Mouse (Mus musculus) erythroblast, embryonic 14.5 days (primary cell): ENCODE measurements around the gene Gpr146. TPM values are rescaled to one million over a fixed set of nuclear protein-coding genes. Genes with fewer than 3 reads are reported as not detected.

Experiments used
- H3K27me3 ChIP-seq: 2 replicates; pipeline ENCODE4 v1.6.1; 2012; ENCODE audit warnings: inconsistent platforms; ENCODE audit not compliant: control insufficient read depth
- H3K36me3 ChIP-seq: 2 replicates; pipeline ENCODE4 v1.6.1; 2012; ENCODE audit warnings: mild to moderate bottlenecking, inconsistent platforms; ENCODE audit not compliant: control insufficient read depth
- H3K4me1 ChIP-seq: 2 replicates; pipeline ENCODE4 v1.6.1; 2012; ENCODE audit warnings: inconsistent platforms; ENCODE audit not compliant: control insufficient read depth
- H3K4me3 ChIP-seq: replicated peaks from 2 replicates; pipeline ENCODE3; 2012; ENCODE audit warnings: moderate library complexity, mild to moderate bottlenecking, inconsistent platforms
- H3K9me3 ChIP-seq: 2 replicates; pipeline ENCODE4 v1.6.1; 2012; ENCODE audit warnings: low read length, inconsistent platforms, mixed read lengths; ENCODE audit not compliant: control insufficient read depth
- GATA1 ChIP-seq: IDR thresholded peaks from 2 replicates; pipeline ENCODE4 v1.6.1; 2012; ENCODE audit warnings: low read length, inconsistent platforms, mixed read lengths
- TAL1 ChIP-seq: IDR thresholded peaks from 3 replicates; pipeline ENCODE4 v1.6.1; 2012; ENCODE audit warnings: low read length, inconsistent platforms, mixed read lengths
- polyA plus RNA-seq: library from polyadenylated mRNA; stranded (reverse); fragments of >175 nt; gene quantifications from 2 replicates; pipeline ENCODE4 v1.2.3, GENCODE M21; 2012

The Gpr146 gene
- polyA plus RNA-seq, 1 experiment, result 8.1 TPM

- Histone ChIP-seq H3K4me3 (no peak overlapping the region), H3K9me3 (peaks cover 5% of the 10 kb centered on the region; the same call in 1 of the 2 replicates), H3K27me3 (no peaks in the 10 kb centered on the region), H3K36me3 (peaks cover 11% of the 10 kb centered on the region), H3K4me1 (no peaks in the 10 kb centered on the region)
- no peak for TF ChIP-seq TAL1
- no peak for TF ChIP-seq GATA1
These were observed 36.0 kb downstream of the Gpr146 start for GRCm38 (mm10) chr5:139413545-139413944.

DNA sequence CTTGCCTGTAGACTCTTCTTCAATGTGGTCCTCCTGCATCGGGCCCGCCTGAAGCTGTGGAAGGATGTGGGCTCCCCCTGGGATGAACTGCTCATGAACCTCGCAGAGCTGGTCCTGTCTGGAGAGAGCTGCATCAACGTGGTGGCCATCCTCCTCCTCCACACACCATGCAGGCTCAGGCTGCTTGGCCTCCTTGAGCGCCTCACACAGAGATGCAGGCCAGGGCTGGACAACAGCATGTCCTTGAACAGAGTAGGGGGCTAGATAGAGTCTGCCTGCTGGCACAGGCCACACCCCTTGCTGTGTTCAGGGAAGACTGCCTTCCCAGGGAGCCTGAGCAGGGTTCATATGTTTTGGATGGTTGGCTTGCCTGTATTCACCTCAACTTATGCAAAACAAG, 37.5 kb downstream of the Gpr146 start:
- peaks cover 5% of the 10 kb centered on the region; the same call in 1 of the 2 replicates for H3K9me3 ChIP-seq
- H3K4me3 ChIP-seq, result no peak overlapping the region
- no peaks in the 10 kb centered on the region for H3K27me3 ChIP-seq
- H3K4me1 ChIP-seq, result no peaks in the 10 kb centered on the region
- TF ChIP-seq GATA1 (no peak), TAL1 (no peak)
- peaks cover 11% of the 10 kb centered on the region for H3K36me3 ChIP-seq

DNA sequence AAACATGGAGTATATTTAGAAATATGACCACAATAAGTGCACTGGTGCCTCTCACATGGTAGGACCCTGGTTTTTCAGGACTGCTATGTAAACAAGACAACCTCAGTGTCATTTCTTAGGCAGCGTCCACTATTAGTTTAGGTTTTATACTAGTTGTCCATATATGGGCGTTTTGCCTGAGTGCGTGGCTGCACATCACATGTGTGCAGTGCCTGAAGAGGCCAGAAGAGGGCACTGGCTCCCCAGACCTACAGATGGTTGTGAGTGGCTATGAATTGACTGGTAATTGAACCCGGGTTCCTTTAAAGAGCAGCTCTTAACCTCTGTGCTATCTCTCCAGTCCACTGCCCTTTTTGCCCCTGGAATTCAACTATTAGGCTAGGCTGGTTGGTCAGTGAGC, 39.4 kb downstream of the Gpr146 start:
- TF ChIP-seq TAL1 (no peak), GATA1 (no peak)
- H3K4me3 ChIP-seq, result no peak overlapping the region
- no peaks in the 10 kb centered on the region for H3K4me1 ChIP-seq
- no peaks in the 10 kb centered on the region for H3K27me3 ChIP-seq
- H3K9me3 ChIP-seq, result peaks cover 5% of the 10 kb centered on the region; the same call in 1 of the 2 replicates
- peaks cover 11% of the 10 kb centered on the region for H3K36me3 ChIP-seq

GRCm38 (mm10) chr5:139417480-139417879, 40.0 kb downstream of the Gpr146 start:
- Histone ChIP-seq H3K9me3 (peaks cover 5% of the 10 kb centered on the region; the same call in 1 of the 2 replicates), H3K27me3 (no peaks in the 10 kb centered on the region), H3K36me3 (peaks cover 11% of the 10 kb centered on the region), H3K4me3 (no peak overlapping the region), H3K4me1 (no peaks in the 10 kb centered on the region)
- TF ChIP-seq GATA1 (no peak), TAL1 (no peak)

- TF ChIP-seq TAL1 (no peak), GATA1 (no peak)
- peaks cover 5% of the 10 kb centered on the region; the same call in 1 of the 2 replicates for H3K9me3 ChIP-seq
- H3K4me1 ChIP-seq, result no peaks in the 10 kb centered on the region; the same call in 1 of the 2 replicates
- H3K4me3 ChIP-seq, result no peak overlapping the region
- H3K36me3 ChIP-seq, result peaks cover 11% of the 10 kb centered on the region
- H3K27me3 ChIP-seq, result no peaks in the 10 kb centered on the region
These were observed 40.6 kb downstream of the Gpr146 start for GRCm38 (mm10) chr5:139418110-139418509.

GRCm38 (mm10) chr5:139418633-139419032, 41.1 kb downstream of the Gpr146 start:
- peaks cover 5% of the 10 kb centered on the region; the same call in 1 of the 2 replicates for H3K9me3 ChIP-seq
- peaks cover 11% of the 10 kb centered on the region for H3K36me3 ChIP-seq
- H3K27me3 ChIP-seq, result no peaks in the 10 kb centered on the region

GRCm38 (mm10) chr5:139423026-139423865, 45.7 kb downstream of the Gpr146 start, which contains the start of gene Gper1:
Gper1 (plus strand) TSS chr5:139423151.
- Histone ChIP-seq H3K4me1 (no peaks in the 10 kb centered on the region; the same call in 1 of the 2 replicates), H3K36me3 (peaks cover 3% of the 10 kb centered on the region; the same call in 1 of the 2 replicates), H3K4me3 (no peak within 1 kb of the TSS), H3K9me3 (no peaks in the 10 kb centered on the region), H3K27me3 (no peaks in the 10 kb centered on the region)
- no peak for TF ChIP-seq GATA1
- no peak for TF ChIP-seq TAL1

More at GRCm38 (mm10) chr5:139418633-139419032, 41.1 kb downstream of the Gpr146 start:
- Histone ChIP-seq H3K4me3 (no peak overlapping the region), H3K4me1 (no peaks in the 10 kb centered on the region; the same call in 1 of the 2 replicates)
- TF ChIP-seq GATA1, result no peak
- no peak for TF ChIP-seq TAL1

DNA sequence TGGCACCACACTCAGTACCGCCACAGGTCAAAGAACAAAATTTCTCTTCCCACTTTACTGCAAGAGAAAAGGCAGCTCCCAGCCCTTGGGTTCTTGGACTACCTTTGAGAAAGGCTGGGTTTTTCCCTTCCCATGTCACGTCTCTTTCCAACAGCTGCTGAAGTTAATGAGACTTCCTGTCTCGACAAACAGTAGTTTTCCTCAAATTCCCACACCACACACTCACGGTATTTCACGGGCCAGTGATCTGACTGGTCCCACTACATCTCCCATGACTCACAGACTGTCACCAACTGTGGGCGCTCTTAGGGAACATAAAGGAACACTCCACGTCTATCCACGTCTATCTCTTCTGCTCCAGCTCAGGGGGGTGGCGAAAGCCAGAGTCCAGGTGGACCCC, 47.7 kb downstream of the Gpr146 start:
- Histone ChIP-seq H3K9me3 (no peaks in the 10 kb centered on the region), H3K4me1 (no peaks in the 10 kb centered on the region; the same call in 1 of the 2 replicates), H3K27me3 (no peaks in the 10 kb centered on the region), H3K36me3 (peaks cover 3% of the 10 kb centered on the region; the same call in 1 of the 2 replicates), H3K4me3 (no peak overlapping the region)
- TF ChIP-seq TAL1 (no peak), GATA1 (no peak)

DNA sequence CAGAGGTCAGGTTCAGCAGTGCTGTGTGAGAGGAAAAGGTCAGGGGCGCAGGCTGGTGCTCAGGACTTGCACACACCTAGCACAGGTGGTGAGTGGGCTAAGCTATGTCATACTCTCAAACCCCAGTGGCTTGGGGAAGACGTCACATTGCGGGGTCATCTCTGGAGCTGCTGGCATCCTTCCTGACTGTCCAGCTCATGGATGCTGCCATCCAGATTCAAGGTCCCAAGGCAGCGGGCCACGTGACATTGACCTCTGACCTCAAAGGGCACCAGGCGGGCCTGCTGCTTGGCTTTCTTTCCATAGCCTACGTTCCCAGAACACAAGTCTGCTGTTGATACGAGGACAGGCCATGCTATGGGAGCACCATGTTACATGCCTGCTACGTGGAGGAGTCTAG, 49.5 kb downstream of the Gpr146 start:
- H3K36me3 ChIP-seq, result peaks cover 3% of the 10 kb centered on the region; the same call in 1 of the 2 replicates
- H3K4me3 ChIP-seq, result no peak overlapping the region

More for the DNA sequence above, 49.5 kb downstream of the Gpr146 start:
- no peak for TF ChIP-seq TAL1
- TF ChIP-seq GATA1, result no peak
- Histone ChIP-seq H3K9me3 (no peaks in the 10 kb centered on the region), H3K27me3 (no peaks in the 10 kb centered on the region), H3K4me1 (no peaks in the 10 kb centered on the region; the same call in 1 of the 2 replicates)
